Mouse (Mus musculus): ENCODE data around the gene Tln1.
"Not testable (repeated sequence)": the region's sequence is repeated elsewhere in the genome, so short reads cannot be mapped to it uniquely, and the experiment has no call there.

The Tln1 gene

DNA sequence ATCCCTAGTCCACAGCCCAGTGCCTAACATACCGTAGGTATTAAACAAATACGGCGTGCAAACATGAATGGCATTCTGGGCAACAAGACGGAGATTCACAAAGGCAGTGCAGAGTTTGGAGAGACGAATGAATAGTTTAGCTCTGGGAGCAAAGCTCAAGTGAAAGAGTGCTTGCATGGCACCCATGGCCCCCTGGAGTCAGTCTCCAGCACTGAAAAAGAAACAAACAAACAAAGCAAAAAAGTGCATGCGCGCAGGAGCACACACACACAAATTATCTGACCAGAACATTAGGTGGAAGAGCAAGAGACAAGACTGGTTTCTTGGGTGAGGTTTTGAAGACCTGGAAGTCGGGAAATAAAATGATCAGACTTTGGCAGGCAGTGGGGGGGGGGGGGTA lies 56.4 kb downstream of the Tln1 start:
- DNase-seq (ENCODE audit: low read depth) = no peak

GRCm38 (mm10) chr4:43504269-43504668 lies 58.2 kb downstream of the Tln1 start:
- no peak for DNase-seq (ENCODE audit: low read depth)

GRCm38 (mm10) chr4:43503506-43503905 lies 59.0 kb downstream of the Tln1 start:
- no peak for DNase-seq (ENCODE audit: low read depth)

DNA sequence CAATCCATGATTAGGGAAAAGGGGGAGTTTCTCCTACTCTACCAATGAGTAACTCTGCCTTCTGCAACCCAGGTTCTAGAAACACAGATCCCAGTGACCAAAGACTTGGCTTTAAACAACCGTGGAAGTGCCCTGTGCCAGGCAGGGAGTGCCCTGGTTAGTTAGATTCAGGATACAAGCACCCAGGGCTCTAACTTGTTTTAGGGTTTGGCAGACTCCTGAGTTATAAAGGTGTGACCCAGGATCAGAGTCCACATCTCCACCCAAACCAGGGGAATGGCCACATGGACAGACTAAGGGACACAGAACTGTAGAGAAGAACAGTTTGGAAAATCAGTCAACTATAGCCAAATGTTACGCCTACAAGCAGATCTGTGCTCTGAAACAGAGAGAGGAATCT lies 59.5 kb downstream of the Tln1 start:
- no peak for DNase-seq (ENCODE audit: low read depth)

GRCm38 (mm10) chr4:43499407-43500333 lies 62.8 kb downstream of the Tln1 start, which contains the start of gene Arhgef39:
Gene Arhgef39, minus strand, starts transcription at chr4:43499695.
- peak; percentile 92 for DNase-seq (ENCODE audit: low read depth)

DNA sequence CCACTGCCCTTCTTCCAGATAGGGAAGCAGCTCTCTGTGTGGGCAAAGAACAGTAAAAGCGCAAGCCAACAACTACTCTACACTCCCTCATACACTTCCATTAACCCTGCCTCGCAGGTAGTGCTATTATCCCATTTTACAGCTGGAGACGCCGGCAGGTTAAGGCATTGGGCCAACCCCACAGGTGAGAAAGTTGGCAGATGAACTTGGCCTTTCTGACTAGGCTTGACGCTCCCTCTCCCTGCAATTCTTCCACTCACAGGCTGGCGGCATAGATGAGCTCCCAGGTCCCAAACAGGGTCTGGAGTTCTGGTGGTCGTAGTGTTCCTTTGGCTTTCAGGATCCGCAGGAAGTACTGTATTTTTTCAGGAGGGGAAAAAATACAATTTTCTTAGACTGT lies 63.5 kb downstream of the Tln1 start:
- peak; percentile 52 for DNase-seq (ENCODE audit: low read depth)

DNA sequence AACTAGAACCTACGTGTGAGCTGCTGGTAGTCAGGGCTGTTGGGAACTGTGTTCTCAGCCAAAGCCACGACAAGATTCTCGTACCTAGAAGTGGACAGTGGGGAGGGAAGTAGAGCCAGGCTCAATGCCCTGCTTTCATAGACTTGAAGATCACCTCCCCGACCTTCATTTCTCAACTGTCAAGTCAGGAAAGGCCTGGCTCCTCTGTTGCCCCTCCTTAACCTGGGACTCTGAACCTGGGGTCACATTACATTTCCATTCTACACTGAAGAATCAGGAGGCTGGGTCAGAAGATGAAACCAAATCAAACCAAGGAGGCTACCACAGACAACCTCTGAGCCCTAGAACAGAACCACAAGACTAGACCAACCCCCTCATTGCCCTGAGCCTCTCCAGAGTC lies 64.5 kb downstream of the Tln1 start:
- DNase-seq (ENCODE audit: low read depth) = no peak

GRCm38 (mm10) chr4:43497405-43497804 lies 65.1 kb downstream of the Tln1 start:
- no peak for DNase-seq (ENCODE audit: low read depth)

- no peak for DNase-seq (ENCODE audit: low read depth)
These were observed 65.9 kb downstream of the Tln1 start for GRCm38 (mm10) chr4:43496587-43496986.

GRCm38 (mm10) chr4:43493846-43494240 lies 68.6 kb downstream of the Tln1 start:
- peak; percentile 43 for DNase-seq (ENCODE audit: low read depth)

- DNase-seq (ENCODE audit: low read depth) = peak; percentile 98
These were observed 69.2 kb downstream of the Tln1 start for GRCm38 (mm10) chr4:43493186-43493845.

DNA sequence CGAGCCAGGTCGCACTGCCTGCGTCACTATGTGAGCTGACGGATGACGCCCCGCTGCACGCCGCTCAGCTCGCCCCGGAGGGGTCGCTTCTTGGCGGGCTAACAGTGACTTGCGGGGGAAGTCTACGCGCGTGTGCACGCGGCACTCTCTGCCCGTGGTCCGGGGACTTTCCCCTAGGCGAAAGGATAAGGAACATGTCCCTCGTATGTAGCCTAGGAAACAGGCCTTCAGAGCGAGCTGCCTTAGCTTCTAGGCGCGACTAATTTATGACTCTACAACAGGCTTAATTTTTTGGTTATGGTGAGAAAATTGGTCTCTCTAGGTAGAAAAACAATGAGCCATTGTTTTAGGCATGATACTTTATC lies 69.7 kb downstream of the Tln1 start, which contains the start of gene Ccdc107:
Gene Ccdc107, plus strand, starts transcription at position 80 of the 365 bp plus-strand sequence.
- DNase-seq (ENCODE audit: low read depth) = peak; percentile 94

DNA sequence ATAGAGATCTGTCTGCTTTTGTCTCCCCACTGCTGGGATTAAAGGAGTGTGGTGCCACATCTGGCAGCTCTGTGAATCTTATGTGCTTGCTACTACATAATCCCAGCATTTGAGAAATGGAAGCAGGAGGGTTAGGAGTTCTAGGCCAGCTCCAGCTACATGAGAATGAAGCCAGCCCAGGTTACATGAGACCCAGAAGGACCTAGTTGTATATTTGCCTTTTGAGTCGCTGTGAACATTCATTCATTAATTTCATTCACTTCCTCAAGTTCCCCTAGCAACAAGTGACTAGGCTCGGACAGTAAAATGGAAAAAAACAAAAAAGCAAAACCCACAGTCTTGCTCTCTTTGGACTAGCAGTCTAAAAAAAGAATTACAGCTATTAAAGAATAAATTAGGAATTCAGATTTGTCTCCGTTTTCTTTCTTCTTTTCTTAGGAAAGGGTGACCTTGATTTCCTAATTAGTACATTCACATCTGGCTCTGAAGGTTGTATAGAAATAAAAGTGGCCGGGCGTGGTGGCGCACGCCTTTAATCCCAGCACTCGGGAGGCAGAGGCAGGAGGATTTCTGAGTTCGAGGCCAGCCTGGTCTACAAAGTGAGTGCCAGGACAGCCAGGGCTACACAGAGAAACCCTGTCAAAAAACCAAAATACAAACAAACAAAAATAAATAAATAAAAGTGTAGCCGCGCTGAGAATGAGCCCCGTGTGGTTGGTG lies 70.2 kb downstream of the Tln1 start:
- peak; percentile 44 for DNase-seq (ENCODE audit: low read depth)

- DNase-seq (ENCODE audit: low read depth) = no peak
These were observed 71.7 kb downstream of the Tln1 start for GRCm38 (mm10) chr4:43490801-43491200.

GRCm38 (mm10) chr4:43489611-43490010 lies 72.9 kb downstream of the Tln1 start:
- no peak for DNase-seq (ENCODE audit: low read depth)

- not testable (repeated sequence) for DNase-seq (ENCODE audit: low read depth)
These were observed 76.8 kb downstream of the Tln1 start for GRCm38 (mm10) chr4:43485666-43486065.

DNA sequence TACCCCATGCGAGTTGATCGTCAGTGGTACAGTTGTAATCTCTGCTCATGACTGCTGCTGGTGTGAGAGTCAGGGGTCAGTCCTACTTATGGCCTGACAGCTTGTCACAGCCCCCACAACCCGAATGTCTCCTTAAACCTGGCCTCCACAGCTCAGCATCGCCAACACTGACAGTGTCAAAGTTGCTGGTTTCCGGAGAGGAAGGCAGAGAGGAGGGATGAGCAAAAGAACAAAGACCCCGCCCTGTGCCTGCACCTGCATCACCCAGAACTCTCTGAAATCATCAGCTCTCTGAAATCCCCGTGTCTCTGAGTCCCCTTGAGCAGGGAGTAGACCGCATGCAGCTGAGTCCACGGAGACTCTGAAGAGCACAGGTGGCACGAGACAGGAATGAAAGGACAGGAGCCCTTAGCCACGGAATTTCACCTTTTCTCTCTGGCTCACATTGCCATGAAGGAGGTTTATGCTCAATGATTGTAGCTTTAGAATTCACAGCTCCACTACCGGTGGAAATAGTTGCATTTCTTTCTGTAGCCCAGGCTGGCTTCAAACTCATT lies 78.9 kb downstream of the Tln1 start, which contains the start of gene Sit1:
Gene Sit1, minus strand, starts transcription at position 200 of the 557 bp plus-strand sequence.
- no peak for DNase-seq (ENCODE audit: low read depth)

GRCm38 (mm10) chr4:43482591-43482990 lies 79.9 kb downstream of the Tln1 start:
- DNase-seq (ENCODE audit: low read depth) = no peak

- no peak for DNase-seq (ENCODE audit: low read depth)
These were observed 80.5 kb downstream of the Tln1 start for GRCm38 (mm10) chr4:43481894-43482456.

Data from NIH3T3 (cell line).